ENCODE assay signal across 8 mouse cellular contexts in the genomic region with DNA sequence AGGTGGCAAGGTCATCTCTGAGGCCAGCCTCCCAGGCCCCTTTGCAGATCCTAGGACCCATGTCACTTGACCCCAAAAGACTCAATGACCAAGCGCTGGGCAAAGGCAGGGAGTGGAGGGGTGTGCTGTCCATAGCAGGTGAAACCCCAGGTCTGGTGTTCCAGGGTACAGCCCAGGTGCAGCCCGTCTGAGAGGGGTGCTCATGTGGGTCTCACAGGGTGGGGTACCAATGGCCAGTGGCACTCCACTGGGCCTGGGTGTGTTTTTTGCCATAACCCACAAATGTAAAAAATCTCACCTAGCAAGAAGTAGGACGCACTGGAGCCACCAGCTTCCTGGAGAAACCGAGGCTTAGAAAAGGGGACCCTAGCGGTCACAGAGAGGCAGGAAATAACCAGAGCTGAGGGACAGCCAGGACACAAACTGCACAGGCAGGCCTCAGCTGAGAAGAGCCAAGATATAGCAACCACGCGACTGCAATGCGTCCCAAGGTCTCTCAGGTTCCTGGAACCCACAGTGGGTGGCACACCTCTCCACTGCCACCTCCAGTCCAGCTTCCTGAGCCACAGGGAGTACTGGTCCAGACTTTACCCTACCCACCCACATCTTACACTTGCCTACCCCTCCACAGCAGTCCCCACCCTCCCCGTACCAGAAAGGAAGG. TPM values are rescaled to one million over a fixed set of nuclear protein-coding genes. Genes with fewer than 3 reads are reported as not detected.
DNase-seq lines count a peak whose midpoint lies in the region; ATAC-seq and TF ChIP-seq lines count a peak whose summit lies in the region.

No protein-coding gene starts in this region.

- peaks cover 96% of the 10 kb centered on the region for H3K36me3 ChIP-seq in lung, embryonic 14.5 days (ENCODE audit: insufficient read depth)
- H3K36me3 ChIP-seq in intestine, embryonic 16.5 days (ENCODE audit: control insufficient read depth, insufficient read depth, low read length) = peaks cover 52% of the 10 kb centered on the region
- peaks cover 56% of the 10 kb centered on the region for H3K36me3 ChIP-seq in stomach, embryonic 15.5 days

- DNase-seq in cerebellum, adult 8-10 months = peak; percentile 8
- no peak for DNase-seq in cerebellum, adult 11 months
- no peak for DNase-seq in lung, embryonic 14.5 days
- no peak for DNase-seq in lung, adult 2 months
- DNase-seq in urinary bladder, adult 2 months (ENCODE audit: low spot score) = no peak
- no peak for DNase-seq in right cerebral cortex, adult 2 months (ENCODE audit: low spot score in 2 of 2)

- no peak overlapping the region; the same call in 1 of the 2 replicates for H3K9ac ChIP-seq in lung, embryonic 14.5 days
- peak overlapping the region; percentile 49 for H3K9ac ChIP-seq in intestine, embryonic 16.5 days (ENCODE audit: low read depth, low read length)
- H3K9ac ChIP-seq in stomach, embryonic 15.5 days = peak overlapping the region; percentile 7; the same call in 1 of the 2 replicates

- H3K9me3 ChIP-seq in lung, embryonic 14.5 days (ENCODE audit: low read depth, low read length) = no peaks in the 10 kb centered on the region
- H3K9me3 ChIP-seq in intestine, embryonic 16.5 days (ENCODE audit: control insufficient read depth, low read length) = no peaks in the 10 kb centered on the region
- H3K9me3 ChIP-seq in stomach, embryonic 15.5 days = no peaks in the 10 kb centered on the region

- 75% methylated on average over 9 of the region's 9 CpGs for WGBS in lung, embryonic 14.5 days
- WGBS in lung, adult 2 months = 58% methylated on average over 9 of the region's 9 CpGs
- 83% methylated on average over 9 of the region's 9 CpGs for WGBS in intestine, embryonic 16.5 days
- WGBS in stomach, embryonic 15.5 days = 81% methylated on average over 9 of the region's 9 CpGs

- no peaks in the 10 kb centered on the region for H3K27me3 ChIP-seq in lung, embryonic 14.5 days (ENCODE audit: insufficient read depth, low read length)
- no peaks in the 10 kb centered on the region for H3K27me3 ChIP-seq in intestine, embryonic 16.5 days (replicated peaks; ENCODE audit: control insufficient read depth, insufficient read depth, low read length)
- no peaks in the 10 kb centered on the region for H3K27me3 ChIP-seq in stomach, embryonic 15.5 days (replicated peaks)

- no peak for ATAC-seq in lung, embryonic 14.5 days (ENCODE audit: insufficient read depth)
- no peak for ATAC-seq in intestine, embryonic 16.5 days
- no peak for ATAC-seq in stomach, embryonic 15.5 days (ENCODE audit: insufficient read depth, low FRiP score, low read depth)

- no peak for TF ChIP-seq POLR2A in lung, adult 2 months (IDR thresholded peaks at IDR 0.05; ENCODE audit: borderline replicate concordance, extremely low read depth, low read depth, low read length)

- H3K4me3 ChIP-seq in lung, embryonic 14.5 days (ENCODE audit: low read depth, low read length) = no peak overlapping the region
- no peak overlapping the region for H3K4me3 ChIP-seq in lung, adult 2 months (replicated peaks; ENCODE audit: extremely low read depth, low read depth, low read length)
- no peak overlapping the region for H3K4me3 ChIP-seq in intestine, embryonic 16.5 days (ENCODE audit: low read length)
- H3K4me3 ChIP-seq in stomach, embryonic 15.5 days (replicated peaks) = no peak overlapping the region

- H3K4me1 ChIP-seq in lung, embryonic 14.5 days (ENCODE audit: insufficient read depth) = peaks cover 63% of the 10 kb centered on the region
- peaks cover 37% of the 10 kb centered on the region for H3K4me1 ChIP-seq in lung, adult 2 months (ENCODE audit: control insufficient read depth, insufficient read depth, low read length)
- peaks cover 92% of the 10 kb centered on the region for H3K4me1 ChIP-seq in intestine, embryonic 16.5 days (ENCODE audit: control insufficient read depth, insufficient read depth, low read length)
- H3K4me1 ChIP-seq in stomach, embryonic 15.5 days = peaks cover 98% of the 10 kb centered on the region

- H3K27ac ChIP-seq in lung, embryonic 14.5 days (ENCODE audit: low read depth) = peak overlapping the region; percentile 85
- peak overlapping the region; percentile 72 for H3K27ac ChIP-seq in intestine, embryonic 16.5 days (ENCODE audit: low read length)
- H3K27ac ChIP-seq in stomach, embryonic 15.5 days = peak overlapping the region; percentile 70; the same call in 1 of the 2 replicates

- H3K4me2 ChIP-seq in lung, embryonic 14.5 days = peak overlapping the region; percentile 42
- H3K4me2 ChIP-seq in intestine, embryonic 16.5 days (ENCODE audit: low read depth, low read length) = no peak overlapping the region
- H3K4me2 ChIP-seq in stomach, embryonic 15.5 days = no peak overlapping the region

- TF ChIP-seq CTCF in lung, embryonic 14.5 days (IDR thresholded peaks at IDR 0.05; ENCODE audit: low read depth) = no peak
- no peak for TF ChIP-seq CTCF in lung, adult 2 months (IDR thresholded peaks at IDR 0.05; ENCODE audit: insufficient read depth, low read length)

RNA-seq across cellular contexts. Expression of gene Akt1, which starts 8.7 kb away (rescaled TPM):
- polyA plus RNA-seq in lung, embryonic 14.5 days (2014; fragmentation: Nextera tagmentation; extraction: Ambion mirVana) = 140 and 166 TPM in 2 replicates
- polyA plus RNA-seq in lung, adult 2 months (2012; rRNA removed) = 166 and 187 TPM in 2 replicates
- polyA plus RNA-seq in intestine, embryonic 16.5 days (2015; fragmentation: Nextera tagmentation; extraction: Ambion mirVana) = 56.5 and 65.5 TPM in 2 replicates
- 161 and 170 TPM in 2 replicates for polyA plus RNA-seq in stomach, embryonic 15.5 days (2015; fragmentation: Nextera tagmentation; extraction: Ambion mirVana)
- 149 and 150 TPM in 2 replicates for polyA plus RNA-seq in urinary bladder, adult 2 months (2012; rRNA removed)

RNA-seq across cellular contexts. Expression of gene Zbtb42, which starts 12.6 kb away (rescaled TPM):
- polyA plus RNA-seq in lung, embryonic 14.5 days (2014; fragmentation: Nextera tagmentation; extraction: Ambion mirVana) = 6.7 and 9.0 TPM in 2 replicates
- polyA plus RNA-seq in lung, adult 2 months (2012; rRNA removed) = 40.9 and 51.2 TPM in 2 replicates
- 6.8 and 8.2 TPM in 2 replicates for polyA plus RNA-seq in intestine, embryonic 16.5 days (2015; fragmentation: Nextera tagmentation; extraction: Ambion mirVana)
- polyA plus RNA-seq in stomach, embryonic 15.5 days (2015; fragmentation: Nextera tagmentation; extraction: Ambion mirVana) = 9.3 and 10.8 TPM in 2 replicates
- polyA plus RNA-seq in urinary bladder, adult 2 months (2012; rRNA removed) = 18.0 and 20.5 TPM in 2 replicates

RNA-seq across cellular contexts. Expression of gene Siva1, which starts 21.5 kb away (rescaled TPM):
- 253 and 291 TPM in 2 replicates for polyA plus RNA-seq in lung, embryonic 14.5 days (2014; fragmentation: Nextera tagmentation; extraction: Ambion mirVana)
- polyA plus RNA-seq in lung, adult 2 months (2012; rRNA removed) = 58.6 and 66.5 TPM in 2 replicates
- 168 and 186 TPM in 2 replicates for polyA plus RNA-seq in intestine, embryonic 16.5 days (2015; fragmentation: Nextera tagmentation; extraction: Ambion mirVana)
- polyA plus RNA-seq in stomach, embryonic 15.5 days (2015; fragmentation: Nextera tagmentation; extraction: Ambion mirVana) = 198 and 214 TPM in 2 replicates
- polyA plus RNA-seq in urinary bladder, adult 2 months (2012; rRNA removed) = 62.6 and 71.8 TPM in 2 replicates

RNA-seq across cellular contexts. Expression of gene Adssl1, which starts 46.2 kb away (rescaled TPM):
- 3.8 and 5.0 TPM in 2 replicates for polyA plus RNA-seq in lung, embryonic 14.5 days (2014; fragmentation: Nextera tagmentation; extraction: Ambion mirVana)
- polyA plus RNA-seq in lung, adult 2 months (2012; rRNA removed) = 33.3 and 39.0 TPM in 2 replicates
- polyA plus RNA-seq in intestine, embryonic 16.5 days (2015; fragmentation: Nextera tagmentation; extraction: Ambion mirVana) = 2.1 and 2.7 TPM in 2 replicates
- polyA plus RNA-seq in stomach, embryonic 15.5 days (2015; fragmentation: Nextera tagmentation; extraction: Ambion mirVana) = 4.3 and 4.4 TPM in 2 replicates
- 19.5 and 26.9 TPM in 2 replicates for polyA plus RNA-seq in urinary bladder, adult 2 months (2012; rRNA removed)

RNA-seq across cellular contexts. Expression of gene Cep170b, which starts 54.2 kb away (rescaled TPM):
- 21.4 and 23.1 TPM in 2 replicates for polyA plus RNA-seq in lung, embryonic 14.5 days (2014; fragmentation: Nextera tagmentation; extraction: Ambion mirVana)
- polyA plus RNA-seq in lung, adult 2 months (2012; rRNA removed) = 68.2 and 73.2 TPM in 2 replicates
- 12.4 and 13.2 TPM in 2 replicates for polyA plus RNA-seq in intestine, embryonic 16.5 days (2015; fragmentation: Nextera tagmentation; extraction: Ambion mirVana)
- 24.3 and 24.6 TPM in 2 replicates for polyA plus RNA-seq in stomach, embryonic 15.5 days (2015; fragmentation: Nextera tagmentation; extraction: Ambion mirVana)
- 33.2 and 42.5 TPM in 2 replicates for polyA plus RNA-seq in urinary bladder, adult 2 months (2012; rRNA removed)
